Mouse (Mus musculus) heart, adult 2 months (tissue): ENCODE results near the gene Ncoa5.

ENCODE experiments used
- CTCF ChIP-seq: fragments of 200-600 bp; IDR thresholded peaks from 2 replicates; pipeline ENCODE4 v1.8.1; 2022; ENCODE audit warnings: antibody characterized with exemption, mild to moderate bottlenecking, moderate library complexity
- EP300 ChIP-seq: fragments of 200-500 bp; IDR thresholded peaks from 2 replicates; pipeline ENCODE4 v1.6.1; 2011; ENCODE audit warnings: low read depth, low read length, control low read depth; ENCODE audit not compliant: insufficient read depth
- POLR2A ChIP-seq: fragments of 200-500 bp; IDR thresholded peaks from 2 replicates; pipeline ENCODE4 v1.6.1; 2011; ENCODE audit warnings: mild to moderate bottlenecking, low read depth, low read length, control low read depth; ENCODE audit not compliant: insufficient read depth

- TF ChIP-seq EP300 (no peak), CTCF (no peak), POLR2A (no peak)
These were observed 68.3 kb downstream of the Ncoa5 start for GRCm38 (mm10) chr2:164966381-164966780.
